Mouse (Mus musculus) small intestine, adult 2 months (tissue): Measurements from ENCODE around the gene Tmem170. TPM values are rescaled to one million over a fixed set of nuclear protein-coding genes. Genes with fewer than 3 reads are reported as not detected.

Experiments used
- H3K27ac ChIP-seq: fragments of 200-500 bp; 2 replicates; pipeline ENCODE4 v1.5.1; 2012; ENCODE audit warnings: low read depth, low read length, control low read depth, inconsistent platforms; ENCODE audit not compliant: insufficient read depth
- H3K27me3 ChIP-seq: fragments of 200-500 bp; 2 replicates; pipeline ENCODE4 v1.6.1; 2012; ENCODE audit warnings: mild to moderate bottlenecking, moderate library complexity, low read length, inconsistent platforms; ENCODE audit not compliant: control insufficient read depth, insufficient read depth
- H3K36me3 ChIP-seq: fragments of 200-500 bp; 2 replicates; pipeline ENCODE4 v1.6.1; 2012; ENCODE audit warnings: mild to moderate bottlenecking, low read length, control low read depth, inconsistent platforms; ENCODE audit not compliant: control insufficient read depth, insufficient read depth
- H3K4me1 ChIP-seq: fragments of 200-500 bp; 2 replicates; pipeline ENCODE4 v1.6.1; 2012; ENCODE audit warnings: low read length, inconsistent platforms, mixed read lengths; ENCODE audit not compliant: control insufficient read depth, insufficient read depth, insufficient read length
- H3K4me3 ChIP-seq: fragments of 200-500 bp; 2 replicates; pipeline ENCODE4 v1.5.1; 2012; ENCODE audit warnings: low read depth, mild to moderate bottlenecking, control low read depth, inconsistent platforms, low read length, moderate library complexity
- CTCF ChIP-seq: fragments of 200-500 bp; IDR thresholded peaks from 2 replicates; pipeline ENCODE4 v1.5.1; 2012; ENCODE audit warnings: low read depth, mild to moderate bottlenecking, control low read depth, inconsistent platforms, low read length, moderate library complexity, mixed read lengths; ENCODE audit not compliant: insufficient replicate concordance, insufficient read length; ENCODE audit errors: extremely low read depth
- POLR2A ChIP-seq: fragments of 200-500 bp; IDR thresholded peaks from 2 replicates; pipeline ENCODE4 v1.6.1; 2012; ENCODE audit warnings: low read depth, mild to moderate bottlenecking, control low read depth, inconsistent platforms, low read length, moderate library complexity
- WGBS: fragments of 180-500 bp; shearing (Covaris S2); methylation state at CpG from one replicate; pipeline ENCODE4 v1.1.7; 2018; 5-methylcytosine and 5-hydroxymethylcytosine counted together
- polyA plus RNA-seq: library from polyadenylated mRNA; depleted of rRNA; stranded (reverse); fragments of >200 nt; gene quantifications from 2 replicates; pipeline ENCODE4 v1.2.3, GENCODE M21; 2012

Tmem170 gene
- polyA plus RNA-seq, 1 experiment, result 11.0 TPM

DNA sequence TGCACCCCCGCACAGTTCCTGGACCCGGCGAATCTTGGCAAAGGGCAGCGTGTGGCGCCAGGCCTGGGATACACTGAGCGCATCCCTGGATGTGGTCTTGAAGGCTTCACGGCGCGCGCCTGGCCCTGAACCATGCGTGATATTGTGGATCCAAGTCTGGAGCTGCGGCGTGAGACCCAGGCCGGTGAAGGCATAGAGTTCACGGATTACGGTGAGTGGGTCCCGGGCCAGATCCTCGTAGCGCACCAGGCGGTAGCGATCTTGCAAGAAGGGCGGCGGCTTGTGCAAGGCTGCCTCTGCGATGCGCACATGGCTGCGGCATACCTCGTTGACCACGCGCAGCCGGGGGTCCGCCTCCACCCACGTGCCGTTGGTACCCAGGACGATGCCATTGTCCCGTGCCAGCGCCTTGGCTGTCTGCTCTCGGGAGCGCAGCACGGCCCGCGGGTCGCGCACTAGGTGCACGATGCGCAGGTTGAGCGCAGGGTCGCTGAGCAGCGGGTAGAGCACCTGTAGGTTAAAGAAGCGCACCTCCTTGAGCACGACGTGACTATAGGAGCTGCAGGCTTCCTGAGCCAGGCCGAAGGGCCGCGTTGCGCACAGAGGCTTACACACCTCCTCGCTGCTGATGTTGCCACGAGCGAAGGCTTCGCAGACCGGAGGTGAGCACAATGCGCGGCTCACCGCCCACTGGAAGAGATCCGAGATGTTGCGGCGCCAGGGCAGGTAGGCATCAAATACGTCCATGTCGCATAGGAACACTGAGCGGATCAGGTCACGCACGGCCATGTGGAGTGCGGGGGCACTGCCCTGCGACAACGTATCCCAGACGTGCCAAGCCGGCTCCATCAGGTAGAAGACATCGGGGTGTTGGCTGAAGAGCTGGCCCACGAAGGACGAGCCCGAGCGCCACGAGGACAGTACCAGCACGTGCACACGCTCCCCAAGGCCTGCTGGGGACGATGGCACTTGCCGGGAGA, 13.7 kb upstream of the Tmem170 start:
- H3K36me3 ChIP-seq, result no peaks in the 10 kb centered on the region
- H3K27ac ChIP-seq, result no peak overlapping the region
- WGBS, result 17% methylated on average over 86 of the region's 86 CpGs
- no peak overlapping the region for H3K4me3 ChIP-seq
- peaks cover 15% of the 10 kb centered on the region for H3K27me3 ChIP-seq
- no peak for TF ChIP-seq POLR2A
- TF ChIP-seq CTCF, result no peak
- H3K4me1 ChIP-seq, result 0 out of 2 replicates have a peak, but pooled peaks cover 3% of the 10 kb centered on the region

- H3K4me3 ChIP-seq, result no peak overlapping the region
- 0 out of 2 replicates have a peak, but pooled peaks cover 3% of the 10 kb centered on the region for H3K4me1 ChIP-seq
- 21% methylated on average over 7 of the region's 7 CpGs for WGBS
- TF ChIP-seq POLR2A (no peak), CTCF (no peak)
- no peaks in the 10 kb centered on the region for H3K36me3 ChIP-seq
- H3K27me3 ChIP-seq, result peaks cover 15% of the 10 kb centered on the region
- no peak overlapping the region for H3K27ac ChIP-seq
These were observed 11.6 kb upstream of the Tmem170 start for GRCm38 (mm10) chr8:111888091-111888650.

GRCm38 (mm10) chr8:111887479-111887878, 10.9 kb upstream of the Tmem170 start:
- no peaks in the 10 kb centered on the region for H3K36me3 ChIP-seq
- H3K4me3 ChIP-seq, result no peak overlapping the region
- H3K27ac ChIP-seq, result no peak overlapping the region
- H3K27me3 ChIP-seq, result peaks cover 15% of the 10 kb centered on the region
- 0 out of 2 replicates have a peak, but pooled peaks cover 3% of the 10 kb centered on the region for H3K4me1 ChIP-seq
- TF ChIP-seq POLR2A (no peak), CTCF (no peak)
- WGBS, result 53% methylated on average over 1 of the region's 1 CpGs

GRCm38 (mm10) chr8:111883615-111884014, 7.1 kb upstream of the Tmem170 start:
- Histone ChIP-seq H3K4me1 (no peaks in the 10 kb centered on the region), H3K27me3 (no peaks in the 10 kb centered on the region), H3K36me3 (no peaks in the 10 kb centered on the region), H3K27ac (no peak overlapping the region), H3K4me3 (no peak overlapping the region)
- TF ChIP-seq POLR2A (no peak), CTCF (no peak)
- 66% methylated on average over 4 of the region's 4 CpGs for WGBS

DNA sequence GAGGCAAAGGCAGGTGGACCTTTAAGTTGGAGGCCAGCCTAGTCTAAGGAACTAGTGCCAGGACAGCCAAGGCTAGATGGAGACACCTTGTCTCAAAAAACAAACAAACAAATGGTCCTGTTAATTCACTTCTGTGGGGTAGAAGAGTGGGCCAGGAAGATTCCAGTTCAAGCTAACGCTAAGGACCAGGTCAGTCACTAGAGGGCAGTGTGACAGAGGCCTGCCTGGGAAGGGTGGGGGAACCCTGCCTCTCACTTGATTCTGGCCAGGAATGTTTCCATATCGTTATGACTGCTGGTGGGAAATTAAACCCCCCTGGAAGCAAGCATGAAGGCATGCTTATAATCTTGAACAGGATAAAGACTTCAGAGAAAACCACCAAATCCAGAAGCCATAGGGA, 5.0 kb upstream of the Tmem170 start:
- Histone ChIP-seq H3K4me1 (no peaks in the 10 kb centered on the region), H3K27ac (no peak overlapping the region), H3K27me3 (no peaks in the 10 kb centered on the region), H3K4me3 (no peak overlapping the region), H3K36me3 (no peaks in the 10 kb centered on the region)
- no peak for TF ChIP-seq POLR2A
- TF ChIP-seq CTCF, result peak; percentile 87; the same call in 1 of the 2 replicates
- 0% methylated on average over 2 of the region's 2 CpGs for WGBS

- no peaks in the 10 kb centered on the region for H3K4me1 ChIP-seq
- H3K36me3 ChIP-seq, result peaks cover 5% of the 10 kb centered on the region
- TF ChIP-seq CTCF, result no peak
- TF ChIP-seq POLR2A, result no peak
- WGBS, result 69% methylated on average over 9 of the region's 9 CpGs
- no peak overlapping the region for H3K4me3 ChIP-seq
- H3K27ac ChIP-seq, result no peak overlapping the region
- no peaks in the 10 kb centered on the region for H3K27me3 ChIP-seq
These were observed 1.2 kb upstream of the Tmem170 start for GRCm38 (mm10) chr8:111877711-111878110.

DNA sequence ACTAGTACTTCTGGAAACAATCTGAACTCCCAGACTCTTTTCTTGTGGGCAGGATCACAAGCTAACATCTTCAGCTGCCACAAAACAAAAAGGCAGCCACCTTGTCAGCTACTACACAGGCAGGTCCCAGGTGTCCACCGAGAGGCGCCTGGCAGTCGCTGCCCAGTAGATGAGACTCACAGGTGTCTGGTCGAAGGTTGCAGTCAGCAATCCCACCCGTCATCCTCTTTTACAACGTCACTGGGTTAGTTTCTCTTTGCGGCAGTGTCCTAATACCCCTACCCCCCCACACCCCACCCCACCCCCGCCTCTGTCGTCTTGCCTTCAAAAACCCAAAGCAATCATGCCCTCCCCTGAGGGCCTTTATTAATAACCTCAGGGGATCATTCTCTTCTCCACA, 792 bp downstream of the Tmem170 start:
- peak overlapping the region; percentile 71 for H3K4me3 ChIP-seq
- no peaks in the 10 kb centered on the region for H3K27me3 ChIP-seq
- H3K4me1 ChIP-seq, result no peaks in the 10 kb centered on the region
- TF ChIP-seq POLR2A (no peak), CTCF (no peak)
- peaks cover 5% of the 10 kb centered on the region for H3K36me3 ChIP-seq
- H3K27ac ChIP-seq, result peak overlapping the region; percentile 98
- 7% methylated on average over 9 of the region's 9 CpGs for WGBS
